Mouse (Mus musculus): ENCODE data around the gene Megf8.
"Not testable (repeated sequence)": the region's sequence is repeated elsewhere in the genome, so short reads cannot be mapped to it uniquely, and the experiment has no call there.

Gene Megf8

DNA sequence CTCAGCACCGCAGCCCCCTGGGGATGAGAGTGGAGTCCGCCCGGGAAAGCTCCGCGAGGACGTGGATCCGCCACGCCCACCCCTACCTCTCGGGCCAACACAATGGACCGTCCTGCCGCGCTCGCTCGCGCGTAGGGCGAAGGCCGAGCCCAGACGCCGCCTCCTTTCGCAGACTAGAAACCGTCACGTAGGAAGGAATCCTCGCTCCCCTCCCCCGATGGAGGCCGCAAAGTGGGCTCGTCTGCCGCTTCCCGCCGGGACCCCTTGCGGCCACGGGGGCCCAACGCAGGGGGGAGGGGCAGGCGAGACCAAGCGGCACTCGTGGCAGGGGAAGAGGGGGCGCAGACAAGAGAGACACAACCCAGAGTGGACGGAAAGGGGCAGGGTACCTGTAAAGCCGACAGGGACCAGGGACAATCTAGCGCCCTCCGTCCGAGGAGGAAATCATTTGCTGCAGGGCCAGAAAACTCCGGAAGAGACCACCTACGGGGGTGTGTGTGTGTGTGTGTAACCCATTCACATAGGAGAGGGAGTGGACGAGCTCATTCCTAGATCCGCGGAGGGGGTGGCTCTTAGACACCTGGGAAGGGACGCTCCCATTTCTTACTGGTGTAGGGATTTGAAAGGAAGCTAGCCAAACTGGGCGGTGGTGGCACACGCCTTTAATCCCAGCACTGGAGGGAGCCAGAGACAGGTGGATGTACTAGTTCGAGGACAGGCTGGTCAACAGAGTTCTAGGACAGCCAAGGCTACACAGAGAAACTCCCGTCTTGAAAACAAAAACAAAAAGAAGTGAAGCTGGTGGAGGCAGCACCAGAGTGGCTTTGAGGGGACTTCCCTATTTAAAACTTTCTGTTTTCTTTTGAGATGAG is 19.3 kb upstream of the Megf8 start, which contains the start of gene Pafah1b3:
Gene Pafah1b3, minus strand, starts transcription at position 533 of the 872 bp plus-strand sequence.
- peak; percentile 88 for DNase-seq

DNA sequence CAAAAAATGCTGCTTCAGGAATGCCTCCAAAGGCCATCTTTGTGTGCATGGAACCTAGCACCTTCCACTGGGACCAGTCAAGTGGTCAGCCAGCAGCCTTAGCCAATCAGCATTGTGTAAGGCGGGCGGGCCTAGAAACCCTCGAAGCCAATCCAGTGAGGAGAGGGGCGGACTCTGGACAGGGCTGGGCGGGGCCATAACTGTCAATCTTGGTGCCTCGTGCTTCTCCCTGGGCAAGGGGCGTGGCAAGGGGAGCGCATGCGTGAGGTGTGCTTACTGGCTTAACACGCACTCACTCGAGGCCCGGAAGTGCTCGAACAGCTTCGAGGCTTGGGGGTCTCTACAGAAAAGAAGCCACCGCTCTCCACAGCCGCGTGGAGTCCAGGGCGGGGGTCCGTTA is 15.9 kb upstream of the Megf8 start, which contains the start of gene Prr19:
Gene Prr19, plus strand, starts transcription at position 349 of the 400 bp plus-strand sequence.
- no peak for DNase-seq

- DNase-seq, result no peak
Measured at GRCm38 (mm10) chr7:25303003-25303684, 13.8 kb upstream of the Megf8 start.

- no peak for DNase-seq
Measured at GRCm38 (mm10) chr7:25303685-25304006, 13.3 kb upstream of the Megf8 start.

- no peak for DNase-seq
Measured at GRCm38 (mm10) chr7:25305481-25305880, 11.5 kb upstream of the Megf8 start.

DNA sequence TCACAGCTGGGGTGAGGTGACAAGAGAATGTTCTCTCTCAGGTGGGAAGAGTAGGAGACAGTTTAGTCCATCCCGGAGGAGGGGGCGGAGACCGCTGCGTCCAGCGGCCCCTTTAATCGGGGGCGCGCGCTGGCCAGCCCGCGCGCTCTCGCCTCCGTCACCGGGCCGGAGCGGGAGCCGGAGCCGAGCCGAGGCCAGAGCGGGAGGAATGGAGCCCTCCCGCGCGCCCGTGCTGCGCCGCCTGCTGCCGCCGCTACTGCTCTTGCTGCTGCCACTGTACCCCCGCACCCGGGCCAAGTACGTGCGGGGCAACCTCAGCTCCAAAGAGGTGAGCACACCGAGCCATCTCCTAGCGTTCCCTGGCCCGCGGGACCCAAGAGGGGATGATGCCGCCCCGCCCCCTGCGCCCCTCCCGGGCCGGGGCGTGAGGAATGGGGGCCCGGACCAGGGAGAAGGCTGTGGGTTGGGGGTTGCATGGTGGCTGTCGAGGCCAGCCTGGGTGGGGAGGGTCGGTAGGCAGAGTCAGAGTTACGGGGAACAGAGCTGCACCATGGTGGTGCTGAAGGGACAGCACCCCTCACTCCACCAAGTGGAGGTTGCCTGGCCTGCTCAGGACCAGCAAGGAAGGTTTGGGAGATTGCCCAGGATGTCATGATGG is 10.9 kb upstream of the Megf8 start, which contains the start of gene Tmem145:
Gene Tmem145, plus strand, starts transcription at position 151 of the 658 bp plus-strand sequence.
- DNase-seq, result no peak

- DNase-seq, result no peak
Measured at GRCm38 (mm10) chr7:25306614-25306996, 10.4 kb upstream of the Megf8 start.

- DNase-seq, result no peak
Measured at GRCm38 (mm10) chr7:25308702-25309318, 8.2 kb upstream of the Megf8 start.

GRCm38 (mm10) chr7:25309425-25309824 is 7.5 kb upstream of the Megf8 start:
- DNase-seq, result no peak

GRCm38 (mm10) chr7:25311193-25311592 is 5.8 kb upstream of the Megf8 start:
- no peak for DNase-seq

- DNase-seq, result no peak
Measured at GRCm38 (mm10) chr7:25313325-25313724, 3.6 kb upstream of the Megf8 start.

DNA sequence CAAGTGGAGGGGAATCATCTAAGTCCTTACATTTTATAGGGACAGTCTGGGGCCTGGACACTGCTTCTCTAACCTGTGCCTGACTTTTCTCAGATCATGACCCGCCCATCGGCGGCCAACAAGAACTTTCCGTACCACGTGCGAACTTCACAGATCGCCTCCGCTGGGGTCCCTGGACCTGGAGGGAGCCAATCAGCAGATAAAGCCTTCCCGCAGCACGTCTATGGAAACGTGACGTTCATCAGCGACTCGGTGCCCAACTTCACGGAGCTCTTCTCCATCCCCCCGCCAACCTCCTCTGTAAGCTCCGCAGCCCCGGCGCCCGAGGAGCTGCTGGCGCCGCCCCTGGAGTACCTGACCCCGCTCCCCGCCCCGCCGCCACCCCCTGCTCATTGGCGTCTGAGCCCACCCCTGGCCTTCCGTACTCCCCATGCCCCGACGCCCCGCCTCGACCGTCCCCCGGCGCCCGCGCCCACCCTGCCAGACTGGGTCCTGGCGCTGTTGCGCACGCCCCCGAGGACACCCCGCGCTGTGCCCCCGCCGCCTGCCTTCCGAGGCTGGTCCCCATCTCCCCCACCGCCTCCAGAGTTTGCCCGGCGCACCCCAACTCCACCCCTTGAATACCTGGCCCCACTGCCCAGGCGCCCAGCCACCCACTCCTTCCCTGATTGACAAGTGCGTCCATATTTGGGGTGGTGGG is 2.2 kb upstream of the Megf8 start:
- no peak for DNase-seq

GRCm38 (mm10) chr7:25315306-25316041 is 1.5 kb upstream of the Megf8 start:
- DNase-seq, result no peak

DNA sequence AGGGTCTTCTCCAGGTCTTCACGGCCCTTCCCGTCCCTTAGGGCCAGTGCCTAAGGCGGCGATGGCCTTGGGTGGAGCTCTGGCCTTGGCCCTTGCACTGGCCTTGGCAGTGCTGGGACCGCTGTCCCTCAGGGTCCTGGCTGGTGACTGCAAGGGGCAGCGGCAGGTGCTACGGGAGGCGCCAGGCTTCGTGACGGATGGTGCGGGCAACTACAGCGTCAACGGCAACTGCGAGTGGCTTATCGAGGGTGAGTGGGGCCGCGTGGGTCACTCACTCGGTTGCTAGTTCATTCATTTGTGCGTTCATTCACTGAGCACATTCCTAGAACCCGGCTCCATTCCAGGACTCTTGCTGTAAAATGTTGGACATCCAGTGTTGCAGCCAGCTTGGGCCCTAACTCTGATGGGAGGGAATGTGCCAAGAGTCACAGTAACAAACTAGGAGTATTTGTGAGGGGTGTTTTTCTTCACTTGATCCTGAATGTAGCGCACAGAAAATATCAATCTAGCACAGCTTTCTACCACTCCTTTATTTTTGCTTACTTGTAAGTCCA is 559 bp downstream of the Megf8 start:
- DNase-seq, result no peak

DNA sequence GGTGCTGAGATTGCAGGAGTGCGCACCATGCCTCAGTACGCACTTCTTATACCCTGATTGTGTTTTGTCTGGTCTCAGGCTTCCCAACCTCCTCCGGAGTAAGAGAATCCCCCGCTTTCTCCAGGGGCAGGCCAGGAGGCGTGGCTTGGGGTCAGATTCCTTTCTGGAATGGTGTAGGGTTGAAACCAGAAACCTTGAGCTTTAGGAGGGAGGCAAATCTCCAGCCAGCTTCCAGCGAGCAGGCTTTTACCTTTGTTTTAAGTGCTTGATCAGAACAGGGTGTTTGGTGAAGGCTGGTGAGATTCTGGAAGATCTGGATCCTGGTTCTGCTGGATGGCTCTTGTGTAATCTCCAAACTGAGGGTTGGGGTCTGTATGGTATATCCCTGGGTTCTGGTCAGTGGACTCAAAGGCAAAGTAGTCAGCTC is 5.1 kb downstream of the Megf8 start:
- DNase-seq, result no peak

DNA sequence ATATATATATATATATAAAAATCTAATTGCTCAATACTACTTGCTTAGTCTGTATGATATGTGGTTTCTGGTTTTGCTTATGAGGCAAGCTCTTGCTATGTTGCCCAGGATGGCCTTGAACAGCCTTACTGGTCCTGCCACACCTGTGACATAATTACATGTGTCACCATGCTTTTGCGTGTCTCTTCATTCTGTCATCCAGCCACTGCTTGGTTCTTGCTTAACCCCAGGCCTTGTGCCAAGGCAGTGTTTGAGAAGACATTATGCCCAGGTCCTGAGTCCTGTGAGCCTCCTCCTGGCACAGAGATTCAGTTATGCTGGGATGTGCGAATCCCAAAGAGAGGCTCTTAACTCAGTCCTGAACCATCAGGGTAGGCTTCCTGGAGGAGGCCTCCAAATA is 6.3 kb downstream of the Megf8 start:
- no peak for DNase-seq

DNA sequence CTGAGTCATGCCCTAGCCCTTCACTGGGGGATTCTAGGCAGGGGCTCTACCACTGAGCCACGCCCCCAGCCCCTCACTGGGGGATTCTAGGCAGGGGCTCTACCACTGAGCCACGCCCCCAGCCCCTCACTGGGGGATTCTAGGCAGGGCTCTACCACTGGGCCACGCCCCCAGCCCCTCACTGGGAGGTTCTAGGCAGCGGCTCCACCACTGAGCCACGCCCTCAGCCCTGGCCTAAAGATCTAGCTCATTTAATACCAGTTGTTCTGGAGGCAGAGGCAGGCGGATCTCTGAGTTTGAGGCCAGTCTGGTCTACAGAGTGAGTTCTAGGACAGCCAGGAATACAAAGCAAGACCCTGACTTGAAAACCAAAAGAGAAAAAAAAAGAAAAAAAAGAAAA is 8.5 kb downstream of the Megf8 start:
- not testable (repeated sequence) for DNase-seq

GRCm38 (mm10) chr7:25326233-25326632 is 9.3 kb downstream of the Megf8 start:
- DNase-seq, result no peak

DNA sequence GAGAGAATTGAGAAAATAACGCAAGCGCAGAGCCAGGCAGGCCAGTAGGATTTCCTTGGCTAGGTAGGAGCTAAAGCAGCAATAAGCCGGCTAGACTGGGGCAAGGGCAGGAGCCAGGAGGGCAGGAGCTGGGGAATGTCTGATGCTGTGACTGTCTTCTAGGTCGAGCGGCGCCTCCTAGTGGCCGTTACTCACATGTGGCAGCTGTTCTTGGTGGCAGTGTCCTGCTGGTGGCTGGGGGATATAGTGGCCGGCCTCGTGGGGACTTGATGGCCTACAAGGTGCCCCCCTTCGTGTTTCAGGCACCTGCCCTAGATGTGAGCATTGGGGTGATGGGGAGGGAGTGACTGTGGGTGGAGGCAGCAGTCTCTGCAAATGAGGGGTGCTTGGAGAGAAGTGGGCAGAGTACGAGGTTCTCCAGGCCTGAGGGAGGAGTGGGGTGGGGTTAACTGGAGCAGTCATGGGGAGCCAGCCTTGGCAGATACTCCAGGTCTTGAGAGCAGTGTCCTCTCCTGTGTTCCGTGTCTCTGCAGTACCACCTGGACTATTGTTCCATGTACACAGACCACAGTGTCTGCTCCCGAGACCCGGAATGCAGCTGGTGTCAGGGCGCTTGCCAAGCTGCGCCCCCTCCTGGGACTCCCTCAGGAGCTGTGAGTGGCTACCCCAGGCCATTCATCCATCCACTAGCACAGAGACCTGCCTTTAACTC is 16.8 kb downstream of the Megf8 start:
- peak; percentile 70 for DNase-seq

DNA sequence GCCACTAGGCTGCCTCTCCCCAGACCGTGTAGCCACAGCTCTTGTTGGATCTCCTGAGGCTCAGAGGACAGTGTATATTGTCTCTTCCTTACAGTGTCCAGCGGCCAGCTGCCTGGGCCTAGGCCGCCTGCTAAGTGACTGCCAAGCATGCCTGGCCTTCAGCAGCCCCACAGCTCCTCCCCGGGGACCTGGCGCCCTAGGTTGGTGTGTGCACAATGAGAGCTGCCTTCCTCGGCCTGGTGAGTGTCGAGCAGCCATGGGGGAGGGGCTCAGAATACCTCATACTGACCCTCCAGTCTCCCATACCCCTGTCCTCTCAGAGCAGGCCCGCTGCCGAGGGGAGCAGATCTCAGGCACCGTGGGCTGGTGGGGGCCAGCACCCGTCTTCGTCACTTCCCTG is 17.5 kb downstream of the Megf8 start:
- no peak for DNase-seq

GRCm38 (mm10) chr7:25339329-25339728 is 22.4 kb downstream of the Megf8 start:
- DNase-seq, result no peak

Data from layer of hippocampus, adult 9-11 months (tissue).